Mouse (Mus musculus) erythroblast, embryonic 14.5 days (primary cell): ENCODE data around the gene Aifm2.

Experiments used
- GATA1 ChIP-seq: IDR thresholded peaks from 2 replicates; pipeline ENCODE4 v1.6.1; 2012; ENCODE audit warnings: low read length, inconsistent platforms, mixed read lengths
- TAL1 ChIP-seq: IDR thresholded peaks from 3 replicates; pipeline ENCODE4 v1.6.1; 2012; ENCODE audit warnings: low read length, inconsistent platforms, mixed read lengths

- TF ChIP-seq GATA1 (no peak), TAL1 (no peak)
These were observed 34.8 kb upstream of the Aifm2 start, which contains the start of gene Sar1a for GRCm38 (mm10) chr10:61680015-61680913.
